In genomic region chr8:94942566-94942965, GRCm38 (mm10) we compare ENCODE assay signal across 9 mouse cellular contexts. TPM values are rescaled to one million over a fixed set of nuclear protein-coding genes. Genes with fewer than 3 reads are reported as not detected.
DNase-seq lines count a peak whose midpoint lies in the region; ATAC-seq and TF ChIP-seq lines count a peak whose summit lies in the region.
"Had no signal": no experiment of that assay in that cellular context is flagged by ENCODE, and none has a peak within 500 bp of the region (broad histone marks: within the 10 kb centered on the region; RNA-seq: fewer than 3 reads in every experiment).

No protein-coding gene starts in this region.

- no peak overlapping the region for H3K4me3 ChIP-seq in kidney, postnatal 0 days (replicated peaks; ENCODE audit: low read depth, low read length)
- no peak overlapping the region for H3K4me3 ChIP-seq in lung, adult 2 months (replicated peaks; ENCODE audit: extremely low read depth, low read depth, low read length)
- H3K4me3 ChIP-seq: neural tube, embryonic 12.5 days had no signal

- no peaks in the 10 kb centered on the region for H3K9me3 ChIP-seq in kidney, postnatal 0 days (replicated peaks; ENCODE audit: low read length)
- H3K9me3 ChIP-seq: neural tube, embryonic 12.5 days had no signal

- H3K27me3 ChIP-seq in kidney, postnatal 0 days (ENCODE audit: insufficient read depth, low read length): no peaks in the 10 kb centered on the region

- H3K36me3 ChIP-seq in kidney, postnatal 0 days (ENCODE audit: insufficient read depth, low read length): no peaks in the 10 kb centered on the region
- H3K36me3 ChIP-seq: neural tube, embryonic 12.5 days had no signal

- no peaks in the 10 kb centered on the region for H3K4me1 ChIP-seq in kidney, postnatal 0 days (replicated peaks; ENCODE audit: insufficient read depth, low read length)
- H3K4me1 ChIP-seq in lung, adult 2 months (ENCODE audit: control insufficient read depth, insufficient read depth, low read length): no peaks in the 10 kb centered on the region
- H3K4me1 ChIP-seq: neural tube, embryonic 12.5 days had no signal

- no peak for TF ChIP-seq POLR2A in lung, adult 2 months (IDR thresholded peaks at IDR 0.05; ENCODE audit: borderline replicate concordance, extremely low read depth, low read depth, low read length)

- no peak overlapping the region for H3K9ac ChIP-seq in kidney, postnatal 0 days (ENCODE audit: low read depth, low read length)
- H3K9ac ChIP-seq: neural tube, embryonic 12.5 days had no signal

- no peak overlapping the region for H3K27ac ChIP-seq in kidney, postnatal 0 days
- H3K27ac ChIP-seq: neural tube, embryonic 12.5 days had no signal

- ATAC-seq in kidney, postnatal 0 days (replicated peaks; ENCODE audit: low FRiP score, low read depth): no peak

- 13% methylated on average over 6 of the region's 6 CpGs for WGBS in kidney, postnatal 0 days
- 20% methylated on average over 6 of the region's 6 CpGs for WGBS in lung, adult 2 months

- TF ChIP-seq CTCF in kidney, postnatal 0 days (IDR thresholded peaks at IDR 0.05; ENCODE audit: low read depth): peak; percentile 94
- TF ChIP-seq CTCF in lung, adult 2 months (IDR thresholded peaks at IDR 0.05; ENCODE audit: insufficient read depth, low read length): peak; percentile 92

- H3K4me2 ChIP-seq in kidney, postnatal 0 days (ENCODE audit: low read length): no peak overlapping the region
- H3K4me2 ChIP-seq: neural tube, embryonic 12.5 days had no signal

- DNase-seq in 3134 (ENCODE audit: extremely low read depth, insufficient read length, low spot score): peak; percentile 49
- peak; percentile 51 for DNase-seq in CD4-positive helper T cell, adult 2 months (ENCODE audit: low read depth, low spot score)
- DNase-seq in brain, adult 2 months (ENCODE audit: low read depth, low spot score): peak; percentile 43
- peak; percentile 57 to 61 for DNase-seq in frontal cortex, postnatal 36 days (ENCODE audit: low spot score in 2 of 2)
- peak; percentile 58 for DNase-seq in kidney, postnatal 0 days (ENCODE audit: low spot score)
- DNase-seq in lung, adult 2 months: peak; percentile 76
- peak; percentile 84 for DNase-seq in retina, embryonic 14.5 days (ENCODE audit: low spot score)
- peak; percentile 64 for DNase-seq in urinary bladder, postnatal 25 days (ENCODE audit: low spot score)

RNA-seq across cellular contexts. Expression of gene Adgrg5, which starts 19.1 kb away (rescaled TPM):
- not detected in 2 replicates for polyA plus RNA-seq in kidney, postnatal 0 days (2015; fragmentation: Nextera tagmentation; extraction: Ambion mirVana)
- polyA plus RNA-seq in lung, adult 2 months (2012; rRNA removed): 4.8 and 5.3 TPM in 2 replicates

RNA-seq across cellular contexts. Expression of gene Ccdc102a, which starts 24.7 kb away (rescaled TPM):
- 17.5 and 20.0 TPM in 2 replicates for polyA plus RNA-seq in kidney, postnatal 0 days (2015; fragmentation: Nextera tagmentation; extraction: Ambion mirVana)
- 19.0 and 21.2 TPM in 2 replicates for polyA plus RNA-seq in lung, adult 2 months (2012; rRNA removed)

RNA-seq across cellular contexts. Expression of gene Adgrg1, which starts 32.0 kb away (rescaled TPM):
- polyA plus RNA-seq in kidney, postnatal 0 days (2015; fragmentation: Nextera tagmentation; extraction: Ambion mirVana): 109 and 125 TPM in 2 replicates
- 192 and 233 TPM in 2 replicates for polyA plus RNA-seq in lung, adult 2 months (2012; rRNA removed)
